In the genomic region with DNA sequence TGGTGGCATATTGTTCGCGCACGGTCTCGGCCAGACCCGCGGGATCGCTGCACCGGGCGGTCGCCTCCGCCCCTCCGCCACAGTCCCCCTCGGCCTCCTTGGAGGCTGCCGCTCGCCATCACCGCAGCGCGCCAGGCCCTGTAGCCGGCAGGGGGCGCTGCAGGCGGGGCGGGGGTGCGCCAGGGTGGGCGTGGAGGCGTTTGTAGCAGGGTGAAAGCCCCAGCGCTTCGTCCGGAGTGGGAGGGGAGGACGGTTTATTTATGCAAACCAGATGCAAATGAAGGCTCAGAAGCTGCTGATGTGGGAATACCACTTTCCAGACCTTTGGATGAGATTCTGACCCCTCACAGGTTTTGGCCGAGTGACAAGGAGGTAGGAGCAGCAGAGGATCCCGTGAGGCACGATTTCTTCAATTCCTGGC, we compare ENCODE assay signal across 7 mouse cellular contexts. TPM values are rescaled to one million over a fixed set of nuclear protein-coding genes. Genes with fewer than 3 reads are reported as not detected.
DNase-seq lines count a peak whose midpoint lies in the region; ATAC-seq lines count a peak whose summit lies in the region.

No protein-coding gene starts in this region.

- no peaks in the 10 kb centered on the region for H3K9me3 ChIP-seq in intestine, embryonic 15.5 days
- no peaks in the 10 kb centered on the region for H3K9me3 ChIP-seq in limb, embryonic 11.5 days (ENCODE audit: control insufficient read depth, low read length)

- under 1% methylated on average over 32 of the region's 32 CpGs for WGBS in intestine, embryonic 15.5 days
- under 1% methylated on average over 31 of the region's 32 CpGs for WGBS in limb, embryonic 11.5 days

- H3K4me3 ChIP-seq in intestine, embryonic 15.5 days (replicated peaks), result peak overlapping the region; percentile 51
- peak overlapping the region; percentile 27 for H3K4me3 ChIP-seq in limb, embryonic 11.5 days (ENCODE audit: low read depth, low read length)

- ATAC-seq in granulocyte monocyte progenitor cell, adult 5-6 weeks (replicated peaks; ENCODE audit: poor library complexity, severe bottlenecking), result peak; percentile 78
- ATAC-seq in intestine, embryonic 15.5 days, result peak; percentile 62
- peak; percentile 28; the same call in 1 of the 2 replicates for ATAC-seq in limb, embryonic 11.5 days (ENCODE audit: insufficient number of reproducible peaks, low FRiP score, low TSS enrichment, low read depth)

- DNase-seq in adrenal gland, adult 2 months, result peak; percentile 70
- peak; percentile 66 to 81 for DNase-seq in cerebellum, postnatal 4 days (ENCODE audit: low spot score in 2 of 2)
- peak; percentile 87 for DNase-seq in limb, embryonic 11.5 days (ENCODE audit: low spot score)
- DNase-seq in mesoderm, embryonic 11.5 days (ENCODE audit: low read depth, low spot score), result peak; percentile 84
- DNase-seq in right cerebral cortex, postnatal 4 days, result peak; percentile 89

- H3K27ac ChIP-seq in intestine, embryonic 15.5 days, result no peak overlapping the region
- no peak overlapping the region for H3K27ac ChIP-seq in limb, embryonic 11.5 days (replicated peaks; ENCODE audit: low read depth, low read length)

- H3K27me3 ChIP-seq in intestine, embryonic 15.5 days (replicated peaks), result peaks cover 65% of the 10 kb centered on the region
- peaks cover 56% of the 10 kb centered on the region for H3K27me3 ChIP-seq in limb, embryonic 11.5 days (ENCODE audit: control insufficient read depth, insufficient read depth, low read length)

- no peaks in the 10 kb centered on the region for H3K36me3 ChIP-seq in intestine, embryonic 15.5 days
- H3K36me3 ChIP-seq in limb, embryonic 11.5 days (ENCODE audit: control insufficient read depth, insufficient read depth, low read length), result no peaks in the 10 kb centered on the region

- H3K9ac ChIP-seq in intestine, embryonic 15.5 days, result peak overlapping the region; percentile 41
- H3K9ac ChIP-seq in limb, embryonic 11.5 days (ENCODE audit: low read length), result no peak overlapping the region

- peak overlapping the region; percentile 95 for H3K4me2 ChIP-seq in intestine, embryonic 15.5 days (replicated peaks)
- peak overlapping the region; percentile 40 for H3K4me2 ChIP-seq in limb, embryonic 11.5 days (ENCODE audit: low read depth, severe bottlenecking)

- peaks cover 12% of the 10 kb centered on the region; the same call in 1 of the 2 replicates for H3K4me1 ChIP-seq in intestine, embryonic 15.5 days (replicated peaks)
- peaks cover 10% of the 10 kb centered on the region; the same call in 1 of the 2 replicates for H3K4me1 ChIP-seq in limb, embryonic 11.5 days (ENCODE audit: control insufficient read depth, insufficient read depth, low read length)

RNA-seq across cellular contexts. Expression of gene Atp5g2, which starts 20.8 kb away (rescaled TPM):
- 10 to 100 TPM; 19.5 to 24.2 TPM for total RNA-seq in adrenal gland, adult 2 months (2021)
- 415 and 492 TPM in 2 replicates for polyA plus RNA-seq in adrenal gland, adult 2 months (2012; rRNA removed)
- 69.8 and 122 TPM in 2 replicates for total RNA-seq in granulocyte monocyte progenitor cell, adult 5-6 weeks (2014; fragmentation: Nextera tagmentation)
- total RNA-seq in granulocyte monocyte progenitor cell, adult 5-6 weeks (2017), result 83.4 and 95.4 TPM in 2 replicates
- 68.2 and 73.2 TPM in 2 replicates for polyA plus RNA-seq in intestine, embryonic 15.5 days (2015; fragmentation: Nextera tagmentation; extraction: Ambion mirVana)
- polyA plus RNA-seq in limb, embryonic 11.5 days (2014; fragmentation: Nextera tagmentation; extraction: Ambion mirVana), result 63.9 and 73.3 TPM in 2 replicates

RNA-seq across cellular contexts. Expression of gene Calcoco1, which starts 29.0 kb away (rescaled TPM):
- total RNA-seq in adrenal gland, adult 2 months (2021), result 100 to 1,000 TPM in 1 of 2 experiments, 10 to 100 TPM in 1; 93.4 to 136 TPM
- 75.4 and 89.3 TPM in 2 replicates for polyA plus RNA-seq in adrenal gland, adult 2 months (2012; rRNA removed)
- total RNA-seq in granulocyte monocyte progenitor cell, adult 5-6 weeks (2014; fragmentation: Nextera tagmentation), result 10.8 and 19.3 TPM in 2 replicates
- total RNA-seq in granulocyte monocyte progenitor cell, adult 5-6 weeks (2017), result 5.1 and 12.2 TPM in 2 replicates
- 27.7 and 28.5 TPM in 2 replicates for polyA plus RNA-seq in intestine, embryonic 15.5 days (2015; fragmentation: Nextera tagmentation; extraction: Ambion mirVana)
- 34.4 and 36.4 TPM in 2 replicates for polyA plus RNA-seq in limb, embryonic 11.5 days (2014; fragmentation: Nextera tagmentation; extraction: Ambion mirVana)

Comparison
In these comparisons a context has a peak if more than half of its experiments do, and no peak if none do; other contexts are left out.
1. ATAC-seq: peak in every context shown above with its lines; median percentile 78 in granulocyte monocyte progenitor cell, adult 5-6 weeks; 62 in intestine, embryonic 15.5 days; 28 in limb, embryonic 11.5 days.